Comparison of ENCODE assay signal across 19 mouse cellular contexts in the genomic region with DNA sequence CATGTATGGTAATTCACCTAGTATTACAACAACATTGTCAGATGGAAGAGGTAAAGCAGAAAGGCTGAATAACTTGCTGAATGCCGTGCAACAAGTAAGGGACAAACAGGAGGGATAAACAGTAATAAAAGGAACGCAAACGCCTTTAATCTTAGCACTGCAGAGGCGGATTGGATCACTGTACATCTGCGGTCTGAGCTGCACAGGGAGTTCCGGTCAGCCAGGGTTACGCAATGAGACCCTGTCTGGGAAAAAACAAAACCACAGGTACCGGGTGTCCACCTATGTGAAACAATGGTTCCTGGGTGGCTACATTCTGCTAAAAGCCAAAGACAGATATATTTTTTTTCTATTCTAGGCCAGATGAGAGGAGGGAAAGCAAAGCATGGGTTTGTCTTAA. TPM values are rescaled to one million over a fixed set of nuclear protein-coding genes. Genes with fewer than 3 reads are reported as not detected.
"Had no signal": no experiment of that assay in that cellular context is flagged by ENCODE, and none has a peak within 500 bp of the region (broad histone marks: within the 10 kb centered on the region; RNA-seq: fewer than 3 reads in every experiment).

No protein-coding gene starts in this region.

- H3K9me3 ChIP-seq: lung, embryonic 15.5 days; megakaryocyte, embryonic 14.5 days; midbrain, embryonic 13.5 days; midbrain, embryonic 15.5 days; neural tube, embryonic 12.5 days; stomach, embryonic 15.5 days had no signal

- H3K4me2 ChIP-seq: lung, embryonic 15.5 days; midbrain, embryonic 11.5 days; midbrain, embryonic 13.5 days; midbrain, embryonic 15.5 days; neural tube, embryonic 12.5 days; stomach, embryonic 15.5 days had no signal

- ATAC-seq: liver, postnatal 0 days; lung, postnatal 0 days; midbrain, embryonic 13.5 days; midbrain, embryonic 15.5 days had no signal

- DNase-seq: liver, postnatal 0 days; lung, adult 2 months; lung, postnatal 14 days; right cerebral cortex, postnatal 14 days; thymus, adult 2 months; thymus, postnatal 25 days; thymus, postnatal 4 days had no signal

- H3K27me3 ChIP-seq: lung, embryonic 15.5 days; megakaryocyte, embryonic 14.5 days; midbrain, embryonic 13.5 days; midbrain, embryonic 15.5 days; neural tube, embryonic 12.5 days; stomach, embryonic 15.5 days had no signal

- H3K27ac ChIP-seq: liver, embryonic 14.5 days; lung, embryonic 15.5 days; macrophage; midbrain, embryonic 13.5 days; midbrain, embryonic 15.5 days; neural tube, embryonic 12.5 days; stomach, embryonic 15.5 days; stomach, postnatal 0 days had no signal

- H3K9ac ChIP-seq: liver, embryonic 14.5 days; liver, postnatal 0 days; lung, embryonic 15.5 days; midbrain, embryonic 13.5 days; midbrain, embryonic 15.5 days; neural tube, embryonic 12.5 days; stomach, embryonic 15.5 days had no signal

- H3K36me3 ChIP-seq: lung, embryonic 15.5 days; midbrain, embryonic 13.5 days; midbrain, embryonic 15.5 days; stomach, embryonic 15.5 days had no signal

- H3K4me3 ChIP-seq: lung, embryonic 15.5 days; megakaryocyte, embryonic 14.5 days; midbrain, embryonic 13.5 days; midbrain, embryonic 15.5 days; neural tube, embryonic 12.5 days; stomach, embryonic 15.5 days had no signal

RNA-seq across cellular contexts. Expression of a gene that starts 53.8 kb away (rescaled TPM):
- total RNA-seq: monocyte, adult 5-6 weeks had no signal
